Mouse (Mus musculus) cerebellum, adult 2 months (tissue): ENCODE results near the gene 2010111I01Rik.

Experiments
- CTCF ChIP-seq: fragments of 200-500 bp; IDR thresholded peaks from 2 replicates; pipeline ENCODE4 v1.5.1; 2011; ENCODE audit warnings: low read depth, mild to moderate bottlenecking, control low read depth, low read length, moderate library complexity, borderline replicate concordance; ENCODE audit not compliant: insufficient read depth
- POLR2A ChIP-seq: fragments of 200-500 bp; IDR thresholded peaks from 2 replicates; pipeline ENCODE4 v1.6.1; 2011; ENCODE audit warnings: low read length, control low read depth, borderline replicate concordance; ENCODE audit not compliant: insufficient read depth

DNA sequence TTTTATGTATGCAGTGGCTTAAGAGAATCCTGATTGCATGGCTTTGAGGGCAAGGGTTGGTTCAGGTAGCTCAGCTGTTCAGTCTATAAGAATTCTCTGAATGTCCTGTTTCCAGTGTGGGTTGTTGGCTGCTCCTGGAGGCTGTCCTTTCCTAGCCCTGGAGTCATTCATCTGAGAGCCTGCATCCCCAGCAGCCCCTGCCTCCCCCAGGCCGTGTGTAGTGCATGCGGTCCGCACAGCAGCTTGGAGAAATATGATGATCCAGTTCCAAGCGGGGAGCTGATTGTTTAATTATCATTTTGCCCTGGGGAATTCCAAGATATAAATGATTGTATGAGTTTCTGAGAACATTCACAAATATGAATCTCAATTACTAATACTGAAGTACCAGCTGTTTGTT is 14.5 kb downstream of the 2010111I01Rik start:
- TF ChIP-seq POLR2A (no peak), CTCF (no peak)
